Mouse (Mus musculus): ENCODE results near the gene Zfp936.
"Not testable (repeated sequence)": the region's sequence is repeated elsewhere in the genome, so short reads cannot be mapped to it uniquely, and the experiment has no call there.

The Zfp936 gene

GRCm38 (mm10) chr7:43113929-43114328, at the start of gene Zfp936:
Gene Zfp936, plus strand, starts transcription at chr7:43114229.
- not testable (repeated sequence) for DNase-seq

GRCm38 (mm10) chr7:43077831-43078230, 36.2 kb upstream of the Zfp936 start:
- no peak for DNase-seq

GRCm38 (mm10) chr7:43128691-43129090, 14.7 kb downstream of the Zfp936 start:
- DNase-seq, result not testable (repeated sequence)

GRCm38 (mm10) chr7:43164121-43164520, 50.1 kb downstream of the Zfp936 start:
- DNase-seq, result not testable (repeated sequence)

- not testable (repeated sequence) for DNase-seq
Observed at GRCm38 (mm10) chr7:43167101-43167500, 53.1 kb downstream of the Zfp936 start.

GRCm38 (mm10) chr7:43167811-43168210, 53.8 kb downstream of the Zfp936 start:
- not testable (repeated sequence) for DNase-seq

GRCm38 (mm10) chr7:43168212-43168611, 54.2 kb downstream of the Zfp936 start:
- not testable (repeated sequence) for DNase-seq

GRCm38 (mm10) chr7:43177003-43177702, 63.1 kb downstream of the Zfp936 start:
- DNase-seq, result no peak

GRCm38 (mm10) chr7:43213781-43214180, 99.8 kb downstream of the Zfp936 start:
- not testable (repeated sequence) for DNase-seq

All from cerebellum, postnatal 14 days (tissue).